Mouse (Mus musculus) kidney, postnatal 4 days (tissue): ENCODE measurements around the gene 2010315B03Rik.
A peak's percentile ranks its signal among the peaks of the same experiment; 100 is the strongest.

Source experiments
- DNase-seq, 2 experiments: peaks; one replicate each; pipeline ENCODE4 v3.0.0; 2021; ENCODE audit warnings: mixed read lengths in 2 of 2

2010315B03Rik gene

DNA sequence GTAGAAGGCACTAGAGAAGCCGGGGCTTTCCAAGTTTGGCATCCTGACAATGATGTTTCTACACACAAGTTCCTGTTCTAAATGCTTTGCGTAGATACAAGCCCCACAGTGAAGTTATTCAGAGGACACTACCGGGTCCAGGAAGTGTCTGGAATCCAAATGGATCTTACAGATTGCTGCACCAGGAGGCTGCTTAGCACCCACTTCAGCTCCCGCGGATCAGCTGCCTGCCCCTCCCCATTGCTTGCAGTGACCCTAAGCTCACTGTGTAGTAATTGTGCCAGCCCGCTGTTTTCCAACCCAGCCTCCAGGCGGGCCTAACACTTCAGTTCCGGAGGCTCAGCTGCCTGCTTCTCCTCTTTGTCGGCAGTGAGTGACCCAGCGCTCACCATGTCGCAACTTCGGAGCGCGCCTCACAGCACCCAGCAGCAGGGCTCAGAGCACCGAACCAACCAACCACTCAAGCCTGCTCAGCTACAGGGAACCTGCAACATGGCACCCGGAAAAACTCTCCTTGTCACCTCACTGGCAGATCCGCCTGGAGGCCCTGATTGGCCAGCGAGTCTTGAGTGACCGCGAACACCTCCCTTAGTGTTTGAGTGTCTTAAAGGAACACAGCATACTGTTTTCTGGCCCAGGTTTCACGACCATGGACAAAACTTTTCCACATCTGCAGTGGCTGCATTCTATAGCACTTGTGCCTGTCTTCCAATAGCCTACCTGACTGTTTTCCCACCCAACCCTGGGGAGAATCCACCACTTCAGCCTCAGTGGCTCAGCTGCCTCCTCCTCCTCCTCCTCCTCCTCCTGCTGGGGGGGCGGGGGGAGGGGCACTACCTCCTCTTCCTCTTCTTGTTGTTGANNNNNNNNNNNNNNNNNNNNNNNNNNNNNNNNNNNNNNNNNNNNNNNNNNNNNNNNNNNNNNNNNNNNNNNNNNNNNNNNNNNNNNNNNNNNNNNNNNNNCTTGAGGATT is at the start of gene 2010315B03Rik:
2010315B03Rik (minus strand) TSS at position 526 of the 972 bp plus-strand sequence.
- DNase-seq: peak; percentile 84 to 91

DNA sequence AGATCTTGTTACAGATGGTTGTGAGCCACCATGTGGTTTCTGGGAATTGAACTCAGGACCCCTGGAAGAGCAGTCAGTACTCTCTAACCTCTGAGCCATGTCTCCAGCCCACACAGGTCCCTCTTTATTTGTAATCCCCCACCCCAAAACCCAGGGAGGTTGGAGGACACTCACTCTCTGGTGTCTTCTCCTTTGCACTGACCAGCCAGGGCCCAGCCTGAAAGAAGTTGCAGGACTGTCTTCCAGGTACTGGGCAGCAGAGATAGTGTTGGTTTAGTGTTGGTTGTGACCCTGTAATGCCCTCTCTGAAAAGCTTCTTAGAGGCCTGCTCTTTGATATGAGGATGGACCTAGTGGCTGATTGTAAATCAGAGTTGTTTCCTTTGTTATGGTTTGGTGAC is 994 bp downstream of the 2010315B03Rik start:
- DNase-seq: peak in 1 of 2 experiments; percentile 5

DNA sequence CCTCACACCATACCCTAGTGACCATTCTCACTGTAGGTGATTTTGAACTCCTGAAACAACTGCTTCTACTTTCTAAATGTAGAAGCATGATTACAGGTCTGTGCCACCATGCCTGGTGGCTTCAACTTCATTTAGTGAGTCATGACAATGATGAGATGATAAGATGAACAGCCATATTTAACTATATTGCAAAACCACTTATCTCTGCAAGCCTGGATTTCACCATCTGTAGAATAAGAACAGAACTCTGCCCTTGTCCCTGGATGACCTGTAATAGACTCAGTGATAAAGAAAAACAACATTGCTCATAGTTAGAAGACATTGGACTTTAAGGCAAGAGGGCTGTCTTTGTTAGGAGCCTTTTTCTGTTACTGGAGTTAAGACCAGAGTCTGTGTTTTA is 24.2 kb downstream of the 2010315B03Rik start:
- no peak for DNase-seq

DNA sequence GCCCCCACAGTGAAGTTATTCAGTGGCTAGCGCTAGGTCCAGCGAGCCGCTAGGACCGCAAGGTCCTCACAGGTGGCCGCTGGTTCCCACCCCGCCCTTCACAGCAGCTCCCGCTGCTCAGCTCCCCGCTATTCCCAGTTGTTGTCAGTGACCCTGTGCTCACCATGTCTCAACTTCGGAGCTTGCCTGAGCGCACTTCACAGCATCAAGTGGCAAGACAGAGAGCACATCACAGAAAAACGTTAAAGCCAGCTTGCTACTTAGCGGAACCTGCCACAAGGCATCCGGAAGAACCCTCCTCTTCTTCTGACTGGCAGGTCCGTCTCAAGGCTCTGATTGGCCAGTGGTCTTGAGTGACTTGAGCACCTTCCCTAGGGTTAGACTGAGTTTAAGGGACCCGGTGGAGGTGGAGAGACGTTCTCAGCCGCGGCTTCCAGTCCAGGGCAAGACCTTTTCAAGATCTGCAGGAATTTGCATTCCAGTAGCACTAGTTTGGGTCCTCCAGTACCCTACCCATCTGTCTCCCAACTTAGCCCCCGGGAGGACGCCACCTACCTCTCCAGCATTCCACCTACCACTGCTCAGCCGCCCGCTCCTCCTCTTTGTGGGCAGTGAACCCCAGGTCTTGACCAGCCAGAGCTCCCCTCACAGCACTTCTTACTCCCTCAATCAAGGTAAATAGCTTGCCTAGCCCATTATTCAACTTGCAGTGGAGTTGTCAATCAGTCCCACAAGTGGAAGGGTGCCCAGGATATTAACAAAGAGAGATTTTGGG is 30.4 kb downstream of the 2010315B03Rik start:
- DNase-seq: peak; percentile 82 to 89

DNA sequence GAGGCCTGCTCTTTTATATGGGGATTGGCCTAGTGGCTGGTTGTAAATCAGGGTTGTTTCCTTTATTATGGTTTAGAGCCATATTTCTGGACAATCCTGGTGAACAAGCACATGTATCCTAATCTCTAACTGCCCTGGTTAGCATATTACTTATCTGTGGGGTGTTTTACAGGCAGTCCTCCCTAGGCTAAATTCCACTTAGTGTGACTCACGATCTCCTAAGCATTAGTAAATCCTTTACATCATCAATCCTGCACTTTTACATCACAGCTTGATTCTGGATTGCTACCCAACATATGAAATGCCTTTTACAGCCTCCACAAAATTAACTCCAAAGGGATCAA is 31.1 kb downstream of the 2010315B03Rik start:
- DNase-seq: no peak

DNA sequence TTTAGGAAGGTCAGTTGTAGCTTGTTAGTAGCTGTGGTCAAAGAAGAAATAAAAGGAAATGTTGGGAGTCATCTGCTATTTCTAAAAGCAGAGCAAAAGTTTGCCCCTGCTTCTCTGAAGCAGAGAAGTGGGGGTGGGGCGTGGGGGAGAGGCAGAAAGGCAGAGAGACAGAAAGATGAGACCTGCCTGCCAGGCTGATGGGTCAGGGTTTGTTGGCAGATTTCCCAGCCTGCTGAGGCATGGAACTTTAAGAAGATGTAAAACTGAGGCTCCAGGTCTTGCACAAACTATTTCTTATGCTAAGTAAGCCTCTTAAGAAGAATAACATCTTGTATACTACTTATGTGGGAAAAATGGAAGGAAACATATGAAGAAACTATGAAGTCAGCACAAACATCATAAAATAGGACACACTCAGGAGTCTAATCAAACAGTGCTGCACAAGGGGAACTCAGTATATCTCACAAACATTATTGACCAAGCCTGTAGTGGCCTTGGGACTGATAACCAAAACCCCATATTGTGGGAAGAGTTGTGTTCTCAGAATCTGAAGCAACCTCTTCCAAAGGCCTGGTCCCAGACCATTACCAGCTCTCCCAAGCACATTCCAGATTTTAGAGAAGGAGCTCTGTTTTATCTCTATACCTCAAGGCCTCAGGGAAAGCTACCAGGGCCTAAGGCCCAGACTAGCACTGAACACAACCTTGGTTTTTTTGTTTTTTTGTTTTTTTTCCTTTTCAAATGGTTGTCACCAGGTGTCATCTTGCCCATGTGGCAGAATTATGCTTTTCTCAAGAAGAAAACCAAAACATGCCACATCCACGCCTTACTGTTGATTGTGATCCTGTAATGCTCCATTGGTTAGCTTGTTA is 31.7 kb downstream of the 2010315B03Rik start:
- DNase-seq: peak; percentile 64 to 76

DNA sequence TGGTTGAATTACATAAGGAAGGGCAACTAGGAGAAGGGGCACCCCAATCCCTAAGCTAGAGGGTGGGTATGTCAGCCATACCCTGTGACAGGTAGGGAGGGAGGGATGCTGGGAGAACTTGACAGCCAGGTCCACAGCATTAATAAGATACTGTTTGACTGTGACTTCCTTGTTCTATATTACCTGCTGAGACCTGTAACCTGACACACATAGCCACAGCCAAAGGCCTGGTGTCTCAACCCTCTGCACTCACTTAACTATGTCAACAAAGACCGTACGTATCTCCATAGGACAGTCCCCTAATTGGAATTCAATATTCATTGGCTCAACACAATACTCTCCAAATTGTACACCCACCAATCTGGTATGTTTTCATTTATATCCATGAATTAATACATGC is 33.2 kb downstream of the 2010315B03Rik start:
- DNase-seq: no peak

DNA sequence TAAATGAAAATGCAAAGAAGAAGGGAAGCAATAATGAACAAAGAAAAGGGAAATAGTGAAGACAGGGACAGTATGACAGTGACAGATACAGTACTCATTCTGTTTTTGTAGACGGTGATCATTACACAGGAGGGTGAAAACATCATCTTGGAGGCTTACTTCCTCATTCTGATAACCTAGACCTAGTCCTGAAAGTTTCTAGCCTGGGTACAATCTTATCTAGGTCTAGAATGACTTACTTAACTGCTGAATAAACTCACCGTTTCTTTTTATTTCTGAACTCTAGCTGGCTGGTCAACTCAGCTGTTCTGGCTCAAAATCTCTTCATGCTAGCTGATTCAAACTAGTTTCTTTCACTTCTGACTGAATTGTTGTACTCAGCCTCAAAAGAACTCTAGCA is 37.4 kb downstream of the 2010315B03Rik start:
- DNase-seq: no peak

DNA sequence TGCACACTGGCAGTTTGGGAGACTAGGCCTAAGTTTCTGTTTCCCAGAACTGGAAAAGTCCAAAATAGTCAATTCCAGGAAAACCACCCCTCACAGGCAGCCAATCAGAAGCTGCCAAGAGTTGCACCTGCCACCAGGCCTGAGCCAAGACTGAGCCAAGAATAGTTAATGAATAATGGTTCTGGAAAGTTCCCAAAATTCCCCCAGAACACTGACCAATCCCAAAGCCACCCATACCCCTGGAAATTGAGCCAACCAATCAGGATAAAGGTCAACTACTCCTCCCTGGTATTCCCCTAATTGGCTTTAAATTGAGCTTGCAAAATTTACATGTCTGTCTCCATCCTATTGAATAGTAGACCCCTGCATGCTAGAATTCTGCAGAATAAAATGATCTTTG is 39.3 kb downstream of the 2010315B03Rik start:
- DNase-seq: no peak

DNA sequence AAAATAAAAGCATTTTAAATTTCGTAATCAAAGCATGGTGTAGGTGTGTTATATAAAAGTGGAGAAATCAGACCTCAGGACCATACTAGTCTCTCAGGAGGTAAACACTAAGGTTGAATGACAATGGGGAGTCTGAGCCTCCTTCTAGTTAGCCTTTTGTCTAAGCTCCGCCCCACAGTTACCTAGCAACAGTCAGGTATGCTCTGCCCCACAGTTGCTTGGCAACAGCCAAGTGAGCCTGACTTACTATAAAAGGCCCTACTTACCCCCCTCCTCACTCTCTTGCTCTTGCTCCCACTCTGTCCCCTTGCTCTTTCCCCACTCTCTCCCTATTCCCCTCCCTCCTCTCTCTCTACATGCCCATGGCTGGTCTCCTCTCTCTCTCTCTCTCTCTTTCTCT is 44.6 kb downstream of the 2010315B03Rik start:
- DNase-seq: peak; percentile 17 to 53

DNA sequence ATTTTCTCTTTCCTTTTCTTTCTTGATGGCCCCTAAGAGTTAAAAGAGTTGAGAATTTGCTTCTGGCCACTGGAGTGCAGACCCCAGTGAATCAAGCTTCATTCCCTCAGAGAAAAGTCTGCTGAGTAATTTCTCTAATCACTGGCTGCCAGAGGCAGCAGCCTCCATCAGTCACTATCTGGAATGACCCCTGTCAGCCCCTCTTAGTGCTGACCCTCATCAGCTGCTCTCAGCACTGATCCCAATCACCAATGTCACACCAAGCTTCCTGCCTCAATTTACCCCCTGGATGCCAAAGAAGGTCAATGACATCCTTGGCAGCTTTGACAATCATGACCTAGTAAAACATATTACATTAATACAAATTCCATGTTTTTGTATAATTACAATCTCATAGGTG is 45.0 kb downstream of the 2010315B03Rik start:
- DNase-seq: no peak

DNA sequence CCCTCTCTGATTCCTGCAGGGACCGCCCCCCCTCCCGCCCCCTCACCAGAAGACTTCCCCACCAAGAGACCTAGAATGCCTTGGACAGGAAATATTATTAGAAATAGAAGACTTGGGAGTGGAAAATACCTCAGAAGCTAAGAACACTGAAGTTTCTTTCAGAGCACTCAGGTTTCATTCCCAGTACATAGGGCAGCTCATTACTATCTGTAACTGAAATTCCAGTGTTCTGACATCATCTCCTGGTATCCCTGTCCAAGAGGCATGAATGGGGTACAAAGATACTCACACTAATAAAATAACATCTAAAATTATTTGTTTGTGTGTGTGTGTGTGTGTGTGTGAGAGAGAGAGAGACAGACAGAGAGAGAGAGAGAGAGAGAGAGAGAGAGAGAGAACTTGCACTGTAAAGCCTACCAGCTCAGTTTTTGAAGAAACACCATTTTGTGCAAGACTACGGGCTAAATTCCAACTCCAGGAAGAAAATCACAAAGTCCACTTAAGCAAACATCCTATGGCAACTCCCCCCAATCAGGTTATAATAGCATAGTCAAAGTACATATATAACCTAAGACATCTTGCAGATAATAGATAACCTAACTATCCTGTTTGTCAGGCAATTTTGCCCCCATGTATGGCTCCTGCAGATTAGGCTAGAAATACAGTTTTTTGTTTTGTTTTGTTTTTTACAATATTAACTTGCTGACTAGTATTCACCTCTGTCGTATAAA is 49.3 kb downstream of the 2010315B03Rik start:
- DNase-seq: no peak

DNA sequence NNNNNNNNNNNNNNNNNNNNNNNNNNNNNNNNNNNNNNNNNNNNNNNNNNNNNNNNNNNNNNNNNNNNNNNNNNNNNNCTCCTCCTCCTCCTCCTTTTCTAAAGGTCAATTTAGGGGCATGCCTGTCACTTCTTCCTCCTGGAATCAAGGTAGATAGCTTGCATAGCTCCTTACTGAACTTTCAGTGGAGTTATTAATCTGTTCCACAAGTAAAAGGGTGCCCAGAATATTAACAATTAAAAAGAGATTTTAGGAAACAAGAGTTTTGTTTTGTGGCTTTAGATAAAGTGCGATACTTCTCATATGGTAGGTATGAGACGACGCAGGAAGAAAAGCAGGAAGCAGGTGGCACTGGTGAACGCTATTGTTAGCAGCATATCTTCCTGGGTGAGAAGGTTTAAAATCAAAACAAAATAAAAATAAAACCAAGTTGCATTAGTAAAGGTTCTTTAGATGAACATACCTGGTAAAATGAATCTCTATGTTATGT is 54.4 kb downstream of the 2010315B03Rik start:
- no peak for DNase-seq

DNA sequence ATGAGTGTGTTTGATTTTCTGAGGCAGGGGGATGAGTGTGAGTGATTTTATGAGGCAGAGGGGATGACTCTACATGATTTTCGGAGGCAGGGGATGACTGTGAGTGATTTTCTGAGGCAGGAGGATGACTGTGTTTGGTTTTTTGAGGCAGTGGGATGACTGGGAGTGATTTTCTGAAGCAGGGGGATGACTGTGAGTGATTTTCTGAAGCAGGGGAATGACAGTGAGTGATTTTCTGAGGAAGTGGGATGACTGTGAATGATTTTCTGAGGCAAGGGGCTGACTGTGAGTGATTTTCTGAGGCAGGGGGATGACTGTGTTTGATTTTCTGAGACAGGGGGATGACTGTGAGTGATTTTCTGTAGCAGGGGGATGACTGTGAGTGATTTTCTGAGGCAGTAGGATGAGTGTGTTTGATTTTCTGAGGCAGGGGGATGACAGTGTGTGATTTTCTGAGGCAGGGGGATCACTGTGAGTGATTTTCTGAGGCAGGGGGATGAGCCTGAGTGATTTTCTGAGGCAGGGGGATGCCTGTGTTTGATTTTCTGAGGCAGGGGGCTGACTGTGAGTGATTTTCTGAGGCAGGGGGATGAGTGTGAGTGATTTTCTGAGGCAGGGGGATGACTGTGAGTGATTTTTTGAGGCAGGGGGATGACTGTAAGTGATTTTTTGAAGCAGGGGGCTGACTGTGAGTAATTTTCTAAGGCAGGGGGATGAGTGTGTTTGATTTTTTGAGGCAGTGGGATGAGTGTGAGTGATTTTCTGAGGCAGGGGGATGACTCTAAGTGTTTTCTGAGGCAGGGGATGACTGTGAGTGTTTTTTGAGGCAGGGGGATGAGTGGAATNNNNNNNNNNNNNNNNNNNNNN is 55.1 kb downstream of the 2010315B03Rik start:
- DNase-seq: peak in 1 of 2 experiments; percentile 11

DNA sequence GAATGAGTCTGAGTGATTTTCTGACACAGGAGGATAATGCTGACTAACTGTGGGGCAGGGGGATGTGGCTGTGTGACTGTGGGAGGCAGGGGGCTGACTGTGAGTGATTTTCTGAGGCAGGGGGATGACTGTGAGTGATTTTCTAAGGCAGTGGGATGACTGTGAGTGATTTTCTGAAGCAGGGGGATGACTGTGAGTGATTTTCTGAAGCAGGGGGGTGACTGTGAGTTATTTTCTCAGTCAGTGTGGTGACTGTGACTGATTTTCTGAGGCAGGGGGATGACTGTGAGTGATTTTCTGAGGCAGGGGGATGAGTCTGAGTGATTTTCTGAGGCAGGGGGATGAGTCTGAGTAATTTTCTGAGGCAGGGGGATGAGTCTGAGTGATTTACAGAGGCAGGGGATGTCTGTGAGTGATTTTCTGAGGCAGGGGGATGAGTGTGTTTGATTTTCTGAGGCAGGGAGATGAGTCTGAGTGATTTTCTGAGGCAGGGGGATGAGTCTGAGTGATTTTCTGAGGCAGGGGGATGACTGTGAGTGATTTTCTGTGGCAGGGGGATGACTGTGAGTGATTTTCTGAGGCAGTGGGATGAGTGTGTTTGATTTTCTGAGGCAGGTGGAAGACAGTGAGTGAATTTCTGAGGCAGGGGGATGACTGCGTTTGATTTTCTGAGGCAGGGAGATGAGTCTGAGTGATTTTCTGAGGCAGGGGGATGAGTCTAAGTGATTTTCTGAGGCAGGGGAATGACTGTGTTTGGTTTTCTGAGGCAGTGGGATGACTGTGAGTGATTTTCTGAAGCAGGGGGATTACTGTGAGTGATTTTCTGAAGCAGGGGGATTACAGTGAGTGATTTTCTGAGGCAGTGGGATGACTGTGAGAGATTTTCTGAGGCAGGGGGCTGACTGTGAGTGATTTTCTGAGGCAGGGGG is 56.0 kb downstream of the 2010315B03Rik start:
- DNase-seq: peak in 1 of 2 experiments; percentile 16

DNA sequence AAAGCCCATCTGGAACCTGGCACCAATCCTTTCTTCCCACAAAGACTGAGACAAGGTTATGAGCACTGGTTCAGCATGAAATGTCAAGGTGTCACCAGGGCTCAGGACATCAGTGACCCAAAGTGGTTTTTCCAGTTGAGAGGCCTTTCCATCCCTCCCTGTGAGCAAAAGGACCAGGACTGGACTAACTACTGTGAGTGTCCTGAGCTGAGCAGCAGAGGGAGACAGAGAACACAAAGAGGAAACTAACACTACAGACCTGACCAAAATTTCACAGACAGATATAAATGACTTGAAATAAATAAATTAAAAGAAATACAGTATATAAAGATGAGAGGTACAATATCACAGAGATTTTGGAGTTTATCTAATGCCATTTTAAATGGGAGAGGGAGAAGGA is 61.1 kb downstream of the 2010315B03Rik start:
- no peak for DNase-seq
